8 mouse cellular contexts compared by ENCODE assay signal in the genomic region with DNA sequence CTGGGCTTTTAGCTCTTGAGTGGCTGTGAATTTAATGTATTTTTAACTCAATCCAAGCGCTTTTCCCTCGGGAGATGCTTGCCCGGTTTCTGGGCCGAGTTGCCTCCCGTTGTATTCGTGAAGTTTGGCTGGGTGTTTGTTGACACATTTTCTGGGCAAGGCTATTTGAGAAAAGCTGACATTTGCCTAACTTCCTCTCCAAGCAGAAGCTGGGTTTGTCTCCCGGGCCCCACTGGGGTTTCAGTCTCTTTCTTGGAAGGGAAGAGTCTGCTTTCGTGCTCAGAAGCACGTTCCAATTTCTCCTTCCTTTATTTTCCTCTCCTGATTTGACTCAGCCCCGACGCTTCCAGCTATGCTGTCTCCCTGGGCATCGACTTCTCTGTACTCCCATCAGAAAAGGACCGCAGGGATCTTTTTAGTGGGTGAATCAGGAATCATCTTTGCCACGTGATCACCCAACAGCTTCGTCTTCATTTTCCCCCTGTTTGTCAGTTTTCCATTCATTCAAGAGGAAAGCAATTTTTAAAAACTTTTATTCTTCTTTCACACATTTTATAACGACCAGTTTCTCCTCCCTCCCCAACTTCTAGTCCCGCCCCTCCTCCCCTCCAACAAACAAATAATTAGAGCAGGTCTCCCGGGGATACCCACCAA.
DNase-seq lines count a peak whose midpoint lies in the region; ATAC-seq and TF ChIP-seq lines count a peak whose summit lies in the region.

No protein-coding gene starts in this region.

- TF ChIP-seq CTCF in gastrocnemius, adult 2 months (IDR thresholded peaks at IDR 0.05), result no peak

- H3K9me3 ChIP-seq in kidney, embryonic 15.5 days (replicated peaks), result no peaks in the 10 kb centered on the region; the same call in 1 of the 2 replicates
- H3K9me3 ChIP-seq in hindbrain, embryonic 13.5 days, result no peaks in the 10 kb centered on the region; the same call in 1 of the 2 replicates
- H3K9me3 ChIP-seq in liver, embryonic 15.5 days (replicated peaks), result no peaks in the 10 kb centered on the region

- no peak overlapping the region for H3K27ac ChIP-seq in kidney, embryonic 15.5 days
- peak overlapping the region; percentile 53 for H3K27ac ChIP-seq in gastrocnemius, adult 2 months
- H3K27ac ChIP-seq in hindbrain, embryonic 13.5 days, result no peak overlapping the region
- H3K27ac ChIP-seq in liver, embryonic 15.5 days (replicated peaks), result no peak overlapping the region

- H3K4me3 ChIP-seq in kidney, embryonic 15.5 days (replicated peaks), result peak overlapping the region; percentile 16; the same call in 1 of the 2 replicates
- peak overlapping the region; percentile 47 for H3K4me3 ChIP-seq in gastrocnemius, adult 2 months
- H3K4me3 ChIP-seq in hindbrain, embryonic 13.5 days, result no peak overlapping the region
- no peak overlapping the region for H3K4me3 ChIP-seq in liver, embryonic 15.5 days (replicated peaks)

- 19% methylated on average over 18 of the region's 18 CpGs for WGBS in kidney, embryonic 15.5 days
- WGBS in hindbrain, embryonic 13.5 days, result 29% methylated on average over 18 of the region's 18 CpGs
- 11% methylated on average over 18 of the region's 18 CpGs for WGBS in liver, embryonic 15.5 days (ENCODE audit: insufficient replicate concordance)

- intact Hi-C loops in gastrocnemius, adult 2 months (cut with DNase I), result no loop called here

- H3K4me1 ChIP-seq in kidney, embryonic 15.5 days, result peaks cover 6% of the 10 kb centered on the region; the same call in 1 of the 2 replicates
- H3K4me1 ChIP-seq in hindbrain, embryonic 13.5 days (replicated peaks), result peaks cover 6% of the 10 kb centered on the region; the same call in 1 of the 2 replicates
- no peaks in the 10 kb centered on the region; the same call in 1 of the 2 replicates for H3K4me1 ChIP-seq in liver, embryonic 15.5 days (replicated peaks)

- H3K27me3 ChIP-seq in kidney, embryonic 15.5 days, result no peaks in the 10 kb centered on the region
- no peaks in the 10 kb centered on the region for H3K27me3 ChIP-seq in hindbrain, embryonic 13.5 days
- no peaks in the 10 kb centered on the region for H3K27me3 ChIP-seq in liver, embryonic 15.5 days

- H3K36me3 ChIP-seq in kidney, embryonic 15.5 days, result no peaks in the 10 kb centered on the region
- no peaks in the 10 kb centered on the region for H3K36me3 ChIP-seq in hindbrain, embryonic 13.5 days
- no peaks in the 10 kb centered on the region for H3K36me3 ChIP-seq in liver, embryonic 15.5 days (replicated peaks)

- ATAC-seq in kidney, embryonic 15.5 days (replicated peaks; ENCODE audit: low FRiP score), result no peak
- no peak for ATAC-seq in hindbrain, embryonic 13.5 days (ENCODE audit: low FRiP score)
- ATAC-seq in liver, embryonic 15.5 days (ENCODE audit: insufficient read depth), result no peak

- peak overlapping the region; percentile 51 for H3K4me2 ChIP-seq in kidney, embryonic 15.5 days
- H3K4me2 ChIP-seq in hindbrain, embryonic 13.5 days, result peak overlapping the region; percentile 34
- H3K4me2 ChIP-seq in liver, embryonic 15.5 days, result peak overlapping the region; percentile 37; the same call in 1 of the 2 replicates

- no peak overlapping the region for H3K9ac ChIP-seq in kidney, embryonic 15.5 days
- no peak overlapping the region for H3K9ac ChIP-seq in hindbrain, embryonic 13.5 days
- no peak overlapping the region for H3K9ac ChIP-seq in liver, embryonic 15.5 days

- DNase-seq in kidney, postnatal 25 days, result no peak
- peak; percentile 42 for DNase-seq in adrenal gland, postnatal 14 days
- peak; percentile 64 for DNase-seq in gastrocnemius, adult 2 months
- DNase-seq in right cerebral cortex, postnatal 25 days, result peak; percentile 34
- DNase-seq in Muller cell, postnatal 12 days (ENCODE audit: inconsistent ontology term), result no peak

Comparison
In these comparisons a context has a peak if more than half of its experiments do, and no peak if none do; other contexts are left out.
1. H3K4me3 ChIP-seq: peak in kidney, embryonic 15.5 days (single experiment) and gastrocnemius, adult 2 months (single experiment); none in hindbrain, embryonic 13.5 days (single experiment) and liver, embryonic 15.5 days (single experiment).
2. DNase-seq: peak in adrenal gland, postnatal 14 days (single experiment), gastrocnemius, adult 2 months (single experiment) and right cerebral cortex, postnatal 25 days (single experiment); none in kidney, postnatal 25 days (0 of 2) and Muller cell, postnatal 12 days (single experiment).
3. Peak in every context shown above with its lines, with median percentiles within 50 percentile points of each other: H3K4me2 ChIP-seq.